Mouse (Mus musculus): ENCODE data around the gene Zfp945. TPM values are rescaled to one million over a fixed set of nuclear protein-coding genes. Genes with fewer than 3 reads are reported as not detected.
"Not testable (repeated sequence)": the region's sequence is repeated elsewhere in the genome, so short reads cannot be mapped to it uniquely, and the experiment has no call there.

Zfp945 gene
- polyA plus RNA-seq (2012; rRNA removed) = 2.1 and 4.2 TPM in 2 replicates

- TF ChIP-seq CTCF (IDR thresholded peaks at IDR 0.05; ENCODE audit: insufficient read depth, low read length) (no peak), POLR2A (IDR thresholded peaks at IDR 0.05; ENCODE audit: borderline replicate concordance, extremely low read depth, low read depth, low read length) (peak; percentile 49; the same call in 1 of the 2 replicates)
- peaks cover 6% of the 10 kb centered on the region for H3K4me1 ChIP-seq (ENCODE audit: control insufficient read depth, insufficient read depth, low read length)
- H3K4me3 ChIP-seq (replicated peaks; ENCODE audit: extremely low read depth, low read depth, low read length) = peak within 1 kb of the TSS; percentile 78
- peak; percentile 62 for DNase-seq
- WGBS = under 1% methylated on average over 20 of the region's 20 CpGs
Observed at GRCm38 (mm10) chr17:22866845-22867481, at the start of gene Zfp945. TSS of gene Zfp945 (minus strand) at chr17:22867134.

GRCm38 (mm10) chr17:22888302-22888701 is 21.4 kb upstream of the Zfp945 start:
- no peak for DNase-seq
- no peak for TF ChIP-seq CTCF (IDR thresholded peaks at IDR 0.05; ENCODE audit: insufficient read depth, low read length)
- no peak for TF ChIP-seq POLR2A (IDR thresholded peaks at IDR 0.05; ENCODE audit: borderline replicate concordance, extremely low read depth, low read depth, low read length)
- WGBS = 83% methylated on average over 3 of the region's 3 CpGs

GRCm38 (mm10) chr17:22884059-22884698 is 17.2 kb upstream of the Zfp945 start:
- WGBS = 57% methylated on average over 10 of the region's 10 CpGs
- DNase-seq = no peak
- no peak for TF ChIP-seq POLR2A (IDR thresholded peaks at IDR 0.05; ENCODE audit: borderline replicate concordance, extremely low read depth, low read depth, low read length)
- TF ChIP-seq CTCF (IDR thresholded peaks at IDR 0.05; ENCODE audit: insufficient read depth, low read length) = no peak
- no peaks in the 10 kb centered on the region for H3K4me1 ChIP-seq (ENCODE audit: control insufficient read depth, insufficient read depth, low read length)
- no peak overlapping the region for H3K4me3 ChIP-seq (replicated peaks; ENCODE audit: extremely low read depth, low read depth, low read length)

More at GRCm38 (mm10) chr17:22888302-22888701, 21.4 kb upstream of the Zfp945 start:
- H3K4me1 ChIP-seq (ENCODE audit: control insufficient read depth, insufficient read depth, low read length) = no peaks in the 10 kb centered on the region
- H3K4me3 ChIP-seq (replicated peaks; ENCODE audit: extremely low read depth, low read depth, low read length) = no peak overlapping the region

- no peak for DNase-seq
- H3K4me3 ChIP-seq (replicated peaks; ENCODE audit: extremely low read depth, low read depth, low read length) = no peak overlapping the region
- WGBS = 92% methylated on average over 10 of the region's 11 CpGs
- no peak for TF ChIP-seq CTCF (IDR thresholded peaks at IDR 0.05; ENCODE audit: insufficient read depth, low read length)
- no peak for TF ChIP-seq POLR2A (IDR thresholded peaks at IDR 0.05; ENCODE audit: borderline replicate concordance, extremely low read depth, low read depth, low read length)
- H3K4me1 ChIP-seq (ENCODE audit: control insufficient read depth, insufficient read depth, low read length) = no peaks in the 10 kb centered on the region
Observed at GRCm38 (mm10) chr17:22877427-22878307, 10.7 kb upstream of the Zfp945 start.

- Histone ChIP-seq H3K4me3 (replicated peaks; ENCODE audit: extremely low read depth, low read depth, low read length) (no peak overlapping the region), H3K4me1 (ENCODE audit: control insufficient read depth, insufficient read depth, low read length) (no peaks in the 10 kb centered on the region)
- WGBS = 85% methylated on average over 18 of the region's 20 CpGs
- TF ChIP-seq POLR2A (IDR thresholded peaks at IDR 0.05; ENCODE audit: borderline replicate concordance, extremely low read depth, low read depth, low read length) (no peak), CTCF (IDR thresholded peaks at IDR 0.05; ENCODE audit: insufficient read depth, low read length) (no peak)
- DNase-seq = no peak
Observed at GRCm38 (mm10) chr17:22876316-22876715, 9.4 kb upstream of the Zfp945 start.

- WGBS = 90% methylated on average over 4 of the region's 4 CpGs
- not testable (repeated sequence) for DNase-seq; H3K4me1 ChIP-seq (ENCODE audit: control insufficient read depth, insufficient read depth, low read length); H3K4me3 ChIP-seq (replicated peaks; ENCODE audit: extremely low read depth, low read depth, low read length)
Observed at GRCm38 (mm10) chr17:22875549-22875948, 8.6 kb upstream of the Zfp945 start.

- TF ChIP-seq POLR2A (IDR thresholded peaks at IDR 0.05; ENCODE audit: borderline replicate concordance, extremely low read depth, low read depth, low read length) (no peak), CTCF (IDR thresholded peaks at IDR 0.05; ENCODE audit: insufficient read depth, low read length) (no peak)
- 1% methylated on average over 10 of the region's 10 CpGs for WGBS
- Histone ChIP-seq H3K4me3 (replicated peaks; ENCODE audit: extremely low read depth, low read depth, low read length) (peak overlapping the region; percentile 78), H3K4me1 (ENCODE audit: control insufficient read depth, insufficient read depth, low read length) (peaks cover 6% of the 10 kb centered on the region)
- no peak for DNase-seq
Observed at GRCm38 (mm10) chr17:22866421-22866844, 501 bp downstream of the Zfp945 start.

- no peak for DNase-seq
- 28% methylated on average over 4 of the region's 4 CpGs for WGBS
- H3K4me1 ChIP-seq (ENCODE audit: control insufficient read depth, insufficient read depth, low read length) = no peaks in the 10 kb centered on the region
- H3K4me3 ChIP-seq (replicated peaks; ENCODE audit: extremely low read depth, low read depth, low read length) = no peak overlapping the region
- no peak for TF ChIP-seq POLR2A (IDR thresholded peaks at IDR 0.05; ENCODE audit: borderline replicate concordance, extremely low read depth, low read depth, low read length)
- TF ChIP-seq CTCF (IDR thresholded peaks at IDR 0.05; ENCODE audit: insufficient read depth, low read length) = no peak
Observed at GRCm38 (mm10) chr17:22821166-22821565, 45.8 kb downstream of the Zfp945 start.

- TF ChIP-seq CTCF (IDR thresholded peaks at IDR 0.05; ENCODE audit: insufficient read depth, low read length) (no peak), POLR2A (IDR thresholded peaks at IDR 0.05; ENCODE audit: borderline replicate concordance, extremely low read depth, low read depth, low read length) (no peak)
- 65% methylated on average over 3 of the region's 3 CpGs for WGBS
- no peak overlapping the region for H3K4me3 ChIP-seq (replicated peaks; ENCODE audit: extremely low read depth, low read depth, low read length)
- no peaks in the 10 kb centered on the region for H3K4me1 ChIP-seq (ENCODE audit: control insufficient read depth, insufficient read depth, low read length)
- no peak for DNase-seq
Observed at GRCm38 (mm10) chr17:22818199-22818595, 48.7 kb downstream of the Zfp945 start.
